Mouse (Mus musculus) T-helper 17 cell (primary cell): ENCODE data around the gene Diaph2.
"Not testable (repeated sequence)": the region's sequence is repeated elsewhere in the genome, so short reads cannot be mapped to it uniquely, and the experiment has no call there.

Source experiments
- in situ Hi-C, 2 experiments: fragments of 300-600 bp; cut with MboI, MseI; formaldehyde crosslinking; loops; 1 replicate in 1 of 2; 2 replicates in 1 of 2; pipeline ENCODE4 v1.15.1; 2025; ENCODE audit warnings: high pct_unique_total_duplicates in 2 of 2

Gene Diaph2

DNA sequence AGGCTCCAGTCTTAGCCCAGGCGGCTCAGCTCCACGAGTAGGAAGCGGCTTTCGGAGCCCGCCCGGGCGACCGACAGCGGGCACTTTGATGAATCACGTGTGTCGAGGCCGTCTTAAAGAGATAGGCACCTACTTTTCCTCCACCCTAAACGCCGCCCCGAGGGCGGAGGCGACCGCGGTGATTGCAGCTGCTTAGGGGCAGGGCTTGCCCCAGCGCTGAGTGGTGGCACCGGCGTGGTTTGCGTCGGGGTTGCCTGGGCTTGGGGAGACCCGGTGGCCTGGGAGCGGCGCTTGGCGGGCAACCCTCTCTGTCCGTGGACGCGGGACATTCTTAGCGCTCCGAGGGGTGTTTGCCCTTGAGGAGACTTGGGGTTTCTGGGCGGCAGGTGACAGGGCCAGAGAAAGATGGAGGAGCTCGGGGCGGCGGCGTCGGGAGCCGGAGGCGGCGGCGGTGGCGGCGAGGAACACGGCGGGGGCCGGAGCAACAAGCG is at the start of gene Diaph2:
TSS of gene Diaph2 (plus strand) at position 172 of the 491 bp plus-strand sequence.
- in situ Hi-C loops, result no loop called here

DNA sequence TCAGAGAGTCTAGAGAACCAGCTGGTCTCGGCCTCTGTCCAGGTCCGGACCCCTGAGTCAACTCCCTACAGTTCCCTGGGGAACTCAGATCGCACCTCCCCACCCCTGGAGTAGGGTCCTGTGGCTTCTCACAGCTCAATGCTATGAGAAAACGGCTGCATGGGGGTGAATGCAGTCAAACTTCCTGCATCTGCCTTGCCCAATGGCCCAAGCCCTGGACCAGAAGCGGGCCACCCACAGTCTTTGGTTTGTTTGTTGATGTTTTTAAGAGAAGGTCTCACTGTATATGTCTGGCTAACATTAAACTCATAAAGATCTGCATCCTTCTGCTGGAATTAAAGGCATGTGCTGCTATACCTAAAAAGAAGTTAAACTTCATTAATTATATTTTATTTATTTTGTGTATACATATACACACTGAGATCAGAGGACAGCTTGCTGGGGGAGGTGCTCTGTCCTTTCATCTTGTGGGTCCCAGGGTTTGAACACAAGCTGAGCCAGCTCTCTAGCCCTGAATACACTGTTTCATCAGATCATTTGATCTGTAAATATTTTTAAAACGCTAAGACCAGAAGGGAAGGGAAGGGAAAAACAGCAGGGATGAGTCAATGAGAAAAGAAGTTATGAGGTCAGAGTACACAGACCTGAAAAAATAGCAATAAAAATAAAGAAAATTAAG is 47.8 kb upstream of the Diaph2 start:
- in situ Hi-C loops, result no loop called here

- in situ Hi-C loops, result no loop called here
Observed at GRCm38 (mm10) chrX:129709656-129710055, 39.9 kb upstream of the Diaph2 start.

DNA sequence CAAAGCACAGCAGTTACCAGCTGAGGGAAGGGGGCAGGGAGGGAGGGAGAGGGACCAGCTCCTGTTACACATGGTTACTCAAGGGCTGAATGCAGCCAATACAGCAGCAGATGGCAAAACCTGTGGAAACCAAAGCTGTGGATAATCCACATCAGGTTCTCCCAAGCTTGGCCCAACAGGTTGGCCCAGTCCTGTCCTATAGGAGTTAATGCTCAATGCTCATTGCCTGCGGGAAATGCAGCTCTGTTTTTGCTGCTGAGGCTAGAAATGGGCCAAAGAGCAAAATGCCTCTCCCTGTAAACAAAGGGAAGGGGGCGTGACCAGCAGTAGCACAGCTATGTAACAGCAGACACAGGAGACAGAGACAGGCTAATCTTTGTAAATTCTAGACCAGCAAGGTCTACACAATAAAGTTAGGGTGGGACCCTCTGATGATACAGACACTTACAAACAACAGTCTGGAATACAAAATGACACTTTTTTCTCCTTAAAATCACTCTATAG is 20.8 kb upstream of the Diaph2 start:
- in situ Hi-C loops, result no loop called here

GRCm38 (mm10) chrX:129736562-129736961 is 13.0 kb upstream of the Diaph2 start:
- in situ Hi-C loops, result no loop called here

- in situ Hi-C loops, result no loop called here
Observed at GRCm38 (mm10) chrX:129739226-129739625, 10.3 kb upstream of the Diaph2 start.

DNA sequence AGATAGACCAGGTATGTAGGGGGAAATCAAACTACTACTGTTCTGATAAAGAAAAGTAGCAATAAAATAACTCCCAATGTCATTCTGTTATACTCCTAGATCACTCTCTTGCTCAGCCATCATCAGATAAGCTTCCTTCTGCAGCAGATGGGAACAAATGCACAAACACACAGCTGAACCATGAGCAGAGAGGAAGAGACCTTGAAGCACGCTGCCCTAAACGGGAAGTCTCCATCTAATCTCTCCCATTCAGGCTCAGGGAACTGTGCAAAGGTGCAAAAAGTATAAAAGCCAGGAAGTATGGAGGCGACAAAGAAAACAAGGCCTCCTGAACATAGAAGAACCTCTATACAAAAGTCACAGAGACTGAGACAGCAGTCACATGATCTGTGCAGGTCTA is 6.6 kb upstream of the Diaph2 start:
- in situ Hi-C loops, result no loop called here

GRCm38 (mm10) chrX:129745976-129746375 is 3.6 kb upstream of the Diaph2 start:
- in situ Hi-C loops, result no loop called here

DNA sequence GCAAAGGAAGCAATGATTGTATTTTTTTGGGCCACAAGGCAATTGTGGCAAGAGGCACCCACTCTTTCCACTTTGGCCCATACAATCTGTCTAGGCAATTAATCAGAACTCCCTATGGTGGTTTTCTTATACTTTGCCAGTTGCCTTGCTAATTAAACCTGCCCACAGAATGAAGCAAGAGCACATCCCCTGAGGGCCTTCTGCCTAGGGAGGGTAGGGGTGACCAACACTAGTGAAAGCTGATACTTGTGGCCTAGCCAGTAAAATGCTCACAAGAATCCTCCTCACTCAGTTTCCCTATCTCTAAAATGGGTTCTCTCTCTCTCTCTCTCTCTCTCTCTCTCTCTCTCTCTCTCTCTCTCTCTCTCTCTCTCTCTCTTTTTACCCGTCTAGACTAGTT is 440 bp upstream of the Diaph2 start:
- in situ Hi-C loops, result no loop called here

DNA sequence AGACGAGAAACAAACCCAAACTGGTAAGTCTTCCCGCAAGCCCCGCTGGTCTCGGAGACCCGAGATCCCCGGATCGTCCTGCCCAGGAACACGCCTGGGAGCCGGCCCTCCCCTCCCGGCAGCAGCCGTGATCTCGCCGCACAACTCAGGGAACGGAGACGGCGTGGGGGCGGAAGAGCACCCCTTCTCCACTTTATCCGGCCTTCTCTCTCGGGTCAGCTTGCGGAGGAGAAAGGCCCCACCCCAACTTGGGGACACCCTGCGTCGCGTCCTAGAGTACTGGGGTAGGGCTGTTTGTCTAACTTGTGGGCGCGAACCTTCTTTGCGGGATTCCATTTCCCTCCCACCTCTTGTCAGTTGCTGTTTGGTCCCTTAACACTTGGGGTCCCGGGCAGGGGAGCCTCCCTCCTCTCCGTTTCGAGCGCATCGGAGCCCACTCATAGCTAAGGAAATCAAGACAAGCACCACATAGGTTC is 590 bp downstream of the Diaph2 start:
- in situ Hi-C loops, result no loop called here

DNA sequence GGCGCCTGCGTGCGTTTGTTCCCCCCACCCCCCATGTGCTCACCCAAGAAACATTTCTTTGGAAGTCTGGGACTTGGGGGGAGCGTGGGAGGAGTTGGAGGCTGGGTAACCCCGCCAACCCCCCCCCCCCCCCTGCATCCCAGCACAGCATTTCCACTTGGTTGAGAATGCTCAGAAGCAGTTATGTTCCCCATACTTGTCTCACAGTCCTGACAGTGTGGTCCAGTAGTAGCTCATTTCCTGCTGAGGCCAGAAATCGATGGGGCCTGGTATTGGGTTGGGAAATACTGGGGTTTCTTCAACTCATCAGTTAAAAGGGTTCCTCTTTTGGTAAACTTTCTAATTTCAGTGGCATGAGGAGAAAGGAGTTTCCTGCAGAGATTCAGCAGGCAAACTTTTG is 1.1 kb downstream of the Diaph2 start:
- in situ Hi-C loops, result no loop called here

DNA sequence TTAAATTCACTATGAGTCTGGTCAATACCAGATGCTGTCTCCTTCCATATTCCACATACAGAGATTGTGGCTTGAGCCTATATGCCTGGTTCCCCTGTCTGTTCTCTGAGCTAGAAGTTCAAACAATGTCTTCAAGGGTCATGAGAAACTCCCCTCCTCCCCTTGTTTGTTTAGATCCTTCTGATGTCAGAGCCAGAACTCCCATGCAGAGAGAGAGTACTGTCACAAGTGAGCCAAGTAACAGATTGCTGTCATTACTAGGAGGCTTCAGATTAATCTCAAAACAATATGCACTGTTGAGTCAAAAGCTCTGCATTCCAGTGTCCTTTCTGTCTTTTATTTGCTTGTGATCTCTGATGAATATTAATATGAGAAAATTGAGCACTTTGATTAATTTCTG is 7.1 kb downstream of the Diaph2 start:
- in situ Hi-C loops, result no loop called here

GRCm38 (mm10) chrX:129762649-129763048 is 13.1 kb downstream of the Diaph2 start:
- in situ Hi-C loops, result no loop called here

DNA sequence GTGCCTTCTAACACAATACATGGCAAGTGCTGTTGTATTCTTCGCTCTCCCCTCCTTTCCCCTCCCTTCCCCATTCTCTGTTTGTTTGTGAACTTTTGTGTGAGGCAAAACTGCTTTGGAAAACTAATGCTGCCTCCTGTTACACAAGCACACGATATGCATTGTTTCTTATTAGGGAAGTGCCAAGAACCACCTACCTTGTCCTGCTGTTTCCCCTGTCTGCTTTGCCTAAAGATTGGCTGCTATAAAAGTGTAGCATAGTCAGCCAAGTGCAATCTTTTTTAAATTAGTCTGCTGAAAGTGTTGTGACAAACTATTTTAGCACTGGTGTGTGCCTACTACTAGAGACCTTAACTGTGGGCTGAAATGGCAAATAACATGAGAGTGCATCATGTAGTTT is 15.8 kb downstream of the Diaph2 start:
- in situ Hi-C loops, result no loop called here

DNA sequence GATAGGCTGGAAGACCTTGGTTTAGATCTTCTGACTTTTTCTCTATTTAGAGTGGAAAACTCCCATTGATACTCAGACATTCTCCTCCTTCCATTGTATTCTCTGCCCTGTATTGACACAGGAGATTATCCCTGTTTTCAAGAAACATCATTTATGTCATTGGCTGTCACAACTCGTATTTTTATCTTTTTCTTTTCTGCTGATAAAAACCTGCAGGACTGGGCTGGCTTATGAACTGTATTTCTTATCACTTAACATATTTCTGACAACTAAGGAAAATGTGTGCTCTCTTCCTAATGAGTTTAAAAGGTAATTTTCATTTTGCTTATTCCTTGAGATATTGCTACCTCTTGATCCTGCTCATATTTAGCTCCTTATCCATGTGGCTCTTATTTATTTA is 17.3 kb downstream of the Diaph2 start:
- in situ Hi-C loops, result no loop called here

- in situ Hi-C loops, result no loop called here
Observed at GRCm38 (mm10) chrX:129770625-129771024, 21.1 kb downstream of the Diaph2 start.

DNA sequence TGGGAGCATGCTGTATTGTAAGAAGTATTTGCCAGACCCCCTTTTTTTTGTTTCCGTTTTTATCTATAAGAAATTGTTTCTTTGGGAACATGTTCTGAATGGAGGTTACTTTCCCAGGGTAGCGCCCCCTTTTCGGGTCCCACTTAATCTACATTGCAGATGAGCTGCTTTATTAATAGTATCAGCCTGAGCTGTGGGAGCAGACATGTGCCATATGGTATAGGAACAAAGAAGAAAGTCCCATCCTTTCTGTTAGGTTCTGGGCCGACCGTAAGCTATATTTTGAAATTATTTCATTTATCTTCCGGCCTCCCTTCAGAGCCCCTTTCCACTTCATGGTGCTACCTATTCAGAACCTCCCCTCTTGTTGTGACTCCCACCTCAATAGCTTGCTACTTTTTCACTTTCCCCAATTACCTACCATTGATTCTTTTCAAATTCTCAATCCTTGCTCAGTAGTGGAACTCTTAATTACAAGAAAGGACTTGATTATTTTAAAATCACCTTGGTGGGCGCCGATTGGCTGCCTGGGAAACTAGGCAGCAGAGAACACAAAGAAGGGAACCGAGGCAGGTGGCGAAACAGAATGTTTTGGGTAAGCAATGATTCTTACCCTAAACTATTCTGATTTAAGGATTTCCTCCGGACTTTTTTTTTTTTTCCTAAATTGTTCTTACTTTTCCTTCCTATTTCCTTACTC is 24.2 kb downstream of the Diaph2 start:
- in situ Hi-C loops, result no loop called here

- in situ Hi-C loops, result no loop called here
Observed at GRCm38 (mm10) chrX:129774478-129774877, 24.9 kb downstream of the Diaph2 start.

DNA sequence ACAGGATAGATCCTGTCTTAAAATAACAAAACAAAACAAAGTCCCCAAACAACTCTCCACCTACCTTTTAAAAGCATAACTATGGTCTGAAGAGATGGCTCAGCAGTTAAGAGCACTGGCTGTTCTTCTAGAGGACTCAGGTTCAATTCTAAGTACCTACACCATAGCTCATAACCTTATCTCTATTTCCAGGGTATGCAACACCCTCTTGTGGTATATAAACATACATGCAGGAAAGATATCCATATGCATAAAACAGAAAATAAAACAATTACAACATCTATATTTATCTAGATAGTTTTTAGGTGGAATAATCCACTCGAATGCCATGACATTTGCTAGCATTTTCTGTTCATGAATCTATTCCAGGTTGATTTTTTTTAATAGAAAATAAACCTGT is 27.2 kb downstream of the Diaph2 start:
- in situ Hi-C loops, result no loop called here

DNA sequence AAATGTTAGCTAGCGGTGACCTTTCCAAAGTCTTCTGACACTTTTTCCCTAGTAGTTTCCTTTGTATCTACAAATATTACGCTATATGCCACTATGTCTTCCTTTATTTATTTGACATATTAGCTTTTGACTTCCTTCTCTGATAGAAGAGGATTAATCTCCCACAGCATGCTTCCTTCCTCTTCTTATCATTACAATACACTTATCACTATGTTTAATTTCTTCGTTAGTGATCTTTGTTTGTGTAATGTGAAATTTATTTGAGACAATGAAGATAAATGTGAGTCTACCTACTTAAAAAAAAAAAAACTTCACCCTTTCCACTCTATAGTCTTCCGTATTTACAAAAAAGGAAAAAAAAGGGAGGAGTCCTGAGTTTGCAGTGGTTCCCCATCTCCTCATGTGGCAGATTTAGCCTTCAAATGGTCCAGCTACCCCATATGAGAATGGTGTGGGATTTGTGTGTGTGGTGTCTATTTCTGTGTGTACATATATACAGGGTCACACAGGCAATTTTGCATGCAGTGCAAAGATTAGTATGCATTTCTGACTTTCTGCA is 27.9 kb downstream of the Diaph2 start:
- in situ Hi-C loops, result no loop called here

GRCm38 (mm10) chrX:129781844-129782243 is 32.3 kb downstream of the Diaph2 start:
- in situ Hi-C loops, result no loop called here

DNA sequence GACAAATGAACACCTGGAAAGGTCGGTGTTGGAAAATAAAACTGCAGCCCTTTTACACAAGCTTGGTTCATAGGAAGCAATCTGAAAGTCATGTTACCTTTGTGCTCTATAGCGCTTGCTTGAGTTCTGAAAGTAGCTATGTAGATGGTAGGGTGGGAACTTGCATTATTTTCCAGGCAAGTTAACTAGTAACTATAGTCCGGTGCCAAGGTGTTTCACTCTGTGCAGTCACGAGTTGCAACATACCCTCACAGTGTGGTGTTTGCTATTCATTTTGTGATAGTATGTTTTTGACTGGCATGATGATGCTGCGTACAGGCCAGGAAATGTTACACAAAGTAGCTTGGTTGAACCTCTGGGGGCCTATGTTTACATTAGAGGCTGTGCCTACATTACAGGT is 34.5 kb downstream of the Diaph2 start:
- in situ Hi-C loops, result no loop called here

- in situ Hi-C loops, result not testable (repeated sequence)
Observed at GRCm38 (mm10) chrX:129799920-129800319, 50.4 kb downstream of the Diaph2 start.
